Mouse (Mus musculus) liver, embryonic 14.5 days (tissue): Measurements from ENCODE around the gene Snx15.
A peak's percentile ranks its signal among the peaks of the same experiment; 100 is the strongest.

Experiments
- CTCF ChIP-seq: IDR thresholded peaks from 2 replicates; pipeline ENCODE4 v1.5.1; 2016; ENCODE audit warnings: antibody characterized with exemption, low read depth, control low read depth
- EP300 ChIP-seq: IDR thresholded peaks from 2 replicates; pipeline ENCODE4 v1.6.1; 2016; ENCODE audit warnings: antibody characterized with exemption, low read depth

- TF ChIP-seq EP300 (no peak), CTCF (peak; percentile 53)
Measured at GRCm38 (mm10) chr19:6166750-6167149, 38.6 kb upstream of the Snx15 start.
